Mouse (Mus musculus) c-Kit-positive CD71-positive TER-119-negative erythroid progenitor cells, embryonic 14.5 days (primary cell): ENCODE data around the gene Iqch.

Experiments used
- DNase-seq: peaks from one replicate; pipeline ENCODE4 v3.0.0-alpha.2; 2013; ENCODE audit warnings: low read depth

Gene Iqch

DNA sequence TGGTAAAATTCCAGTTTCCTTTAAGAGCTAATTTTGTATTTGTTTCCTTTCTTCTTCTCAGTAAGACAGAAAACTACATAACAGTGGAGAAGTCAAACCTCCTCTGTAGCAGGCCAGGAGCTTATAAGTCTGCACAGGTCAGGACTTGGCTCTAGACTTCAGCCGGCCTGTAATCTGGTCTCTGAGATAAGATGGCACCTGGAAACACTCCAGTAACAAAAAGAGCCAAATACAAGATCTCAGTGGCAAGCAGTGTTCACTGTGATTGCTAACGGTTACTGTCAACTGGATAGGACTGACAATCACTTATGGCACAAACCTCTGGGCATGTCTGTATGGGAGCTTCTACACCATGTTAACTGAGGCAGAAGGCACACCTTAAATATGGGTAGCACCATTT, 229.0 kb downstream of the Iqch start:
- DNase-seq, result no peak

DNA sequence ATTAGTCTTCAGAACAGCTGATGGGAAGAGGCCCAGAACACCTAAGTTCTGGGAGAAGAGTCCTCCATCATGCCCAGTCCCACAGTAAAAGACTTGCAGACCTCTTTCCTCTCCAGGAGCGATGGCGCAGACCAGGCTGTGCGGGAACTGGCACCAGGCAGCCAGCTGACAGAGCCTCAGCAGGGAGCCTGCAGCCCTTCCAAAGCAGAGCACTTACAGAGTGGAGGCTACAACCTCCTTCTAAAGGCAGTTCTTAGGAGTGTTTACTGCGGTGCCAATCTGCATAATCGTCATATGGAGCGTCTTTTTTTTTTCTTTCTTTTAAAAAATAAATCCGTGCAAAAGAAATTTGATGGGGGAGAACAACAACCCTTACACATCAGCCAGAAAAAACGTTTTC, 229.8 kb downstream of the Iqch start:
- DNase-seq, result no peak
